Mouse (Mus musculus): ENCODE measurements around the gene Nt5c1b. TPM values are rescaled to one million over a fixed set of nuclear protein-coding genes. Genes with fewer than 3 reads are reported as not detected.

The Nt5c1b gene
- total RNA-seq, 2 experiments from 2014 or later = not detected

Other genes starting within 250 kb of the Nt5c1b start
- 10 to 100 TPM; 35.9 to 36.5 TPM for gene Rdh14, start 20.8 kb downstream of the Nt5c1b start, total RNA-seq (2021)

All from left cerebral cortex, postnatal 36 days (tissue).